Mouse (Mus musculus): ENCODE measurements at regions not wholly inside any gene's neighbourhood (a gene's known extent, or its start where the extent isn't known, plus 50 kb on each side); places are given as distances from the start of the nearest gene placed in this dataset.

GRCm38 (mm10) chr13:99100430-99101409 is 83.9 kb upstream of the Zfp366 start:
- ChIA-PET POLR2A (interaction anchor here (0.5 to 5.4 kb wide), 29 partner anchors 9 to 1004 kb away, joined by 3 to 89 read pairs (median 5); partner anchors contain the start of gene Tnpo1 (in 1 of the 4)), CTCF (interaction anchor here in 2 of 4 experiments (0.6 kb wide), 2 partner anchors 197 to 253 kb away, joined by 5 to 10 read pairs; no protein-coding TSS in a partner anchor)

GRCm38 (mm10) chr13:99099794-99100429 is 84.7 kb upstream of the Zfp366 start:
- POLR2A ChIA-PET = interaction anchor here (0.7 to 5.4 kb wide), 23 partner anchors 8 to 232 kb away, joined by 3 to 89 read pairs (median 5); no protein-coding TSS in a partner anchor
- CTCF ChIA-PET = interaction anchor here in 1 of 4 experiments (0.5 kb wide), 1 partner anchor 137 kb away, joined by 3 read pairs; no protein-coding TSS in a partner anchor

GRCm38 (mm10) chr13:99099226-99099625 is 85.4 kb upstream of the Zfp366 start:
- CTCF ChIA-PET = interaction anchor here in 1 of 4 experiments (1.0 kb wide), 1 partner anchor 9 kb away, joined by 5 read pairs; no protein-coding TSS in a partner anchor

GRCm38 (mm10) chr13:99097606-99098545 is 86.7 kb upstream of the Zfp366 start:
- CTCF ChIA-PET = no interaction called here
- POLR2A ChIA-PET = interaction anchor here in 3 of 4 experiments (0.5 to 5.4 kb wide), 14 partner anchors 7 to 180 kb away, joined by 3 to 89 read pairs (median 3); no protein-coding TSS in a partner anchor

More at GRCm38 (mm10) chr13:99099226-99099625, 85.4 kb upstream of the Zfp366 start:
- POLR2A ChIA-PET = interaction anchor here (0.7 to 5.4 kb wide), 25 partner anchors 8 to 231 kb away, joined by 3 to 89 read pairs (median 4); no protein-coding TSS in a partner anchor

- ChIA-PET CTCF (no interaction called here), POLR2A (interaction anchor here in 1 of 4 experiments (2.8 kb wide), 1 partner anchor 119 kb away, joined by 8 read pairs; no protein-coding TSS in a partner anchor)
These were observed 87.8 kb upstream of the Zfp366 start for GRCm38 (mm10) chr13:99096837-99097236.

- ChIA-PET CTCF (interaction anchor here in 1 of 4 experiments (0.5 kb wide), 1 partner anchor 1540 kb away, joined by 3 read pairs; no protein-coding TSS in a partner anchor), POLR2A (interaction anchor here in 1 of 4 experiments (0.7 to 1.3 kb wide), 2 partner anchors 20 to 58 kb away, joined by 3 read pairs; no protein-coding TSS in a partner anchor)
These were observed 89.6 kb upstream of the Zfp366 start for GRCm38 (mm10) chr13:99095006-99095405.

- ChIA-PET CTCF (interaction anchor here in 1 of 4 experiments (0.6 kb wide), 2 partner anchors 236 to 309 kb away, joined by 3 read pairs; no protein-coding TSS in a partner anchor), POLR2A (interaction anchor here in 2 of 4 experiments (0.7 to 6.3 kb wide), 8 partner anchors 19 to 260 kb away, joined by 3 to 85 read pairs (median 5); no protein-coding TSS in a partner anchor)
These were observed 90.4 kb upstream of the Zfp366 start for GRCm38 (mm10) chr13:99094221-99094620.

- POLR2A ChIA-PET = interaction anchor here in 3 of 4 experiments (0.6 to 6.5 kb wide), 18 partner anchors 7 to 259 kb away, joined by 3 to 94 read pairs (median 7); partner anchors contain the start of gene Tnpo1 (in 1 of the 3)
- CTCF ChIA-PET = interaction anchor here in 2 of 4 experiments (0.5 to 1.1 kb wide), 4 partner anchors 46 to 189 kb away, joined by 3 read pairs; no protein-coding TSS in a partner anchor
These were observed 91.4 kb upstream of the Zfp366 start for GRCm38 (mm10) chr13:99093269-99093668.

GRCm38 (mm10) chr13:99092279-99092930 is 92.2 kb upstream of the Zfp366 start:
- CTCF ChIA-PET = interaction anchor here in 2 of 4 experiments (0.7 to 1.5 kb wide), 6 partner anchors 11 to 225 kb away, joined by 3 to 6 read pairs (median 4); no protein-coding TSS in a partner anchor
- POLR2A ChIA-PET = interaction anchor here (0.7 to 6.5 kb wide), 42 partner anchors 8 to 423 kb away, joined by 3 to 94 read pairs (median 6); partner anchors contain the start of gene Tnpo1 (in 2 of the 4)

GRCm38 (mm10) chr13:99091562-99092278 is 92.9 kb upstream of the Zfp366 start:
- ChIA-PET POLR2A (interaction anchor here (0.6 to 6.5 kb wide), 49 partner anchors 9 to 424 kb away, joined by 3 to 94 read pairs (median 5); partner anchors contain the start of gene Tnpo1 (in 2 of the 4)), CTCF (interaction anchor here in 3 of 4 experiments (0.7 to 1.7 kb wide), 6 partner anchors 7 to 224 kb away, joined by 3 to 6 read pairs (median 5); no protein-coding TSS in a partner anchor)

- POLR2A ChIA-PET = interaction anchor here (0.6 to 6.5 kb wide), 42 partner anchors 10 to 281 kb away, joined by 3 to 94 read pairs (median 6); partner anchors contain the start of genes Fcho2 (in 1 of the 4) and Tnpo1 (in 1 of the 4)
- CTCF ChIA-PET = interaction anchor here in 3 of 4 experiments (0.6 to 1.7 kb wide), 3 partner anchors 9 to 223 kb away, joined by 3 to 5 read pairs (median 3); no protein-coding TSS in a partner anchor
These were observed 94.3 kb upstream of the Zfp366 start for GRCm38 (mm10) chr13:99090361-99090760.

- CTCF ChIA-PET = interaction anchor here in 2 of 4 experiments (0.7 to 1.1 kb wide), 2 partner anchors 220 to 553 kb away, joined by 3 read pairs; no protein-coding TSS in a partner anchor
- POLR2A ChIA-PET = interaction anchor here in 2 of 4 experiments (0.7 to 6.5 kb wide), 7 partner anchors 10 to 72 kb away, joined by 3 to 94 read pairs (median 4); no protein-coding TSS in a partner anchor
These were observed 96.3 kb upstream of the Zfp366 start for GRCm38 (mm10) chr13:99088285-99088684.

- POLR2A ChIA-PET = interaction anchor here in 1 of 4 experiments (1.5 to 11.3 kb wide), 2 partner anchors 11 to 22 kb away, joined by 4 to 94 read pairs; no protein-coding TSS in a partner anchor
- CTCF ChIA-PET = interaction anchor here in 1 of 4 experiments (1.2 kb wide), 1 partner anchor 212 kb away, joined by 3 read pairs; no protein-coding TSS in a partner anchor
These were observed 95.0 kb upstream of the 1700024P04Rik start for GRCm38 (mm10) chr13:99079331-99079761.

- ChIA-PET CTCF (interaction anchor here in 1 of 4 experiments (1.2 kb wide), 1 partner anchor 211 kb away, joined by 3 read pairs; no protein-coding TSS in a partner anchor), POLR2A (interaction anchor here in 3 of 4 experiments (0.6 to 11.3 kb wide), 5 partner anchors 12 to 155 kb away, joined by 3 to 94 read pairs (median 3); no protein-coding TSS in a partner anchor)
These were observed 94.3 kb upstream of the 1700024P04Rik start for GRCm38 (mm10) chr13:99078643-99079042.

Measured in embryonic stem cell, embryonic (primary cell).